Mouse (Mus musculus) heart, adult 2 months (tissue): Measurements from ENCODE around the gene Liph.

Experiments
- CTCF ChIP-seq: fragments of 200-600 bp; IDR thresholded peaks from 2 replicates; pipeline ENCODE4 v1.8.1; 2022; ENCODE audit warnings: antibody characterized with exemption, mild to moderate bottlenecking, moderate library complexity
- POLR2A ChIP-seq: fragments of 200-500 bp; IDR thresholded peaks from 2 replicates; pipeline ENCODE4 v1.6.1; 2011; ENCODE audit warnings: mild to moderate bottlenecking, low read depth, low read length, control low read depth; ENCODE audit not compliant: insufficient read depth

- TF ChIP-seq POLR2A (no peak), CTCF (no peak)
These were observed 12.3 kb downstream of the Liph start for GRCm38 (mm10) chr16:21983146-21983545.
